Mouse (Mus musculus) ES-E14 (cell line): ENCODE data around the gene Ano7. TPM values are rescaled to one million over a fixed set of nuclear protein-coding genes. Genes with fewer than 3 reads are reported as not detected.
A peak's percentile ranks its signal among the peaks of the same experiment; 100 is the strongest.

Source experiments
- DNase-seq: peaks from one replicate; pipeline ENCODE4 v3.0.0-alpha.2; 2013; ENCODE audit warnings: low read depth, low spot score
- H3K27ac ChIP-seq: 2 replicates; pipeline ENCODE4 v1.5.1; 2012; ENCODE audit warnings: low read depth, mild to moderate bottlenecking, low read length, moderate library complexity, mixed read lengths; ENCODE audit not compliant: poor library complexity, insufficient read depth, severe bottlenecking
- H3K36me3 ChIP-seq: 2 replicates; pipeline ENCODE4 v1.6.1; 2012; ENCODE audit warnings: mild to moderate bottlenecking, low read length, moderate library complexity, mixed read lengths; ENCODE audit not compliant: control insufficient read depth, poor library complexity, insufficient read depth, severe bottlenecking
- H3K4me1 ChIP-seq, 2 experiments: fragments of 150-350 bp in 1 of 2; sonication (generic) in 1 of 2; 2 replicates each; pipeline ENCODE4 v1.6.1; 2012; ENCODE audit warnings: low read length in 2 of 2, mild to moderate bottlenecking in 1 of 2, mixed read lengths in 1 of 2; ENCODE audit not compliant: control insufficient read depth in 2 of 2, insufficient read depth in 2 of 2, poor library complexity in 1 of 2
- H3K4me3 ChIP-seq, 2 experiments: fragments of 150-350 bp in 1 of 2; sonication (generic) in 1 of 2; 2 replicates each; pipeline ENCODE4 v1.5.1; 2012; ENCODE audit warnings: low read length in 2 of 2, low read depth in 1 of 2, mild to moderate bottlenecking in 1 of 2, mixed read lengths in 1 of 2; ENCODE audit not compliant: insufficient read depth in 1 of 2, poor library complexity in 1 of 2, severe bottlenecking in 1 of 2
- H3K9ac ChIP-seq: 2 replicates; pipeline ENCODE4 v1.6.1; 2012; ENCODE audit warnings: low read depth, mild to moderate bottlenecking, low read length, mixed read lengths; ENCODE audit not compliant: poor library complexity, insufficient read depth, severe bottlenecking
- H3K9me3 ChIP-seq: fragments of 150-350 bp; sonication (generic); 2 replicates; pipeline ENCODE4 v1.6.1; 2012; ENCODE audit warnings: low read depth, mild to moderate bottlenecking, low read length; ENCODE audit not compliant: control insufficient read depth, insufficient read depth
- CHD2 ChIP-seq: IDR thresholded peaks from 2 replicates; pipeline ENCODE4 v1.6.1; 2014; ENCODE audit warnings: mild to moderate bottlenecking, low read depth, low read length, inconsistent platforms
- HCFC1 ChIP-seq: IDR thresholded peaks from 2 replicates; pipeline ENCODE4 v1.6.1; 2012; ENCODE audit warnings: low read length, inconsistent platforms, borderline replicate concordance; ENCODE audit not compliant: insufficient read depth
- MAFK ChIP-seq: IDR thresholded peaks from 2 replicates; pipeline ENCODE4 v1.6.1; 2014; ENCODE audit warnings: mild to moderate bottlenecking, low read depth, low read length, inconsistent platforms; ENCODE audit not compliant: insufficient read depth
- ZC3H11A ChIP-seq: IDR thresholded peaks from 2 replicates; pipeline ENCODE4 v1.6.1; 2012; ENCODE audit warnings: low read depth, mild to moderate bottlenecking, inconsistent platforms, low read length, borderline replicate concordance
- ZNF384 ChIP-seq: IDR thresholded peaks from 2 replicates; pipeline ENCODE4 v1.6.1; 2012; ENCODE audit warnings: low read depth, low read length, inconsistent platforms
- in situ Hi-C, 2 experiments: fragments of 600-800 bp; cut with MboI; formaldehyde crosslinking; loops; one replicate each; pipeline ENCODE4 v1.15.1; 2025; ENCODE audit warnings: low sequenced_read_pairs in 2 of 2, inconsistent platforms in 1 of 2; ENCODE audit not compliant: unreplicated experiment in 2 of 2
- total RNA-seq: library from RNA; depleted of rRNA; stranded (reverse); fragments of 300-350 nt; gene quantifications from 2 replicates; pipeline ENCODE4 v1.2.3, GENCODE M21; 2012

The Ano7 gene
- total RNA-seq, 1 experiment, result 0.13 TPM

DNA sequence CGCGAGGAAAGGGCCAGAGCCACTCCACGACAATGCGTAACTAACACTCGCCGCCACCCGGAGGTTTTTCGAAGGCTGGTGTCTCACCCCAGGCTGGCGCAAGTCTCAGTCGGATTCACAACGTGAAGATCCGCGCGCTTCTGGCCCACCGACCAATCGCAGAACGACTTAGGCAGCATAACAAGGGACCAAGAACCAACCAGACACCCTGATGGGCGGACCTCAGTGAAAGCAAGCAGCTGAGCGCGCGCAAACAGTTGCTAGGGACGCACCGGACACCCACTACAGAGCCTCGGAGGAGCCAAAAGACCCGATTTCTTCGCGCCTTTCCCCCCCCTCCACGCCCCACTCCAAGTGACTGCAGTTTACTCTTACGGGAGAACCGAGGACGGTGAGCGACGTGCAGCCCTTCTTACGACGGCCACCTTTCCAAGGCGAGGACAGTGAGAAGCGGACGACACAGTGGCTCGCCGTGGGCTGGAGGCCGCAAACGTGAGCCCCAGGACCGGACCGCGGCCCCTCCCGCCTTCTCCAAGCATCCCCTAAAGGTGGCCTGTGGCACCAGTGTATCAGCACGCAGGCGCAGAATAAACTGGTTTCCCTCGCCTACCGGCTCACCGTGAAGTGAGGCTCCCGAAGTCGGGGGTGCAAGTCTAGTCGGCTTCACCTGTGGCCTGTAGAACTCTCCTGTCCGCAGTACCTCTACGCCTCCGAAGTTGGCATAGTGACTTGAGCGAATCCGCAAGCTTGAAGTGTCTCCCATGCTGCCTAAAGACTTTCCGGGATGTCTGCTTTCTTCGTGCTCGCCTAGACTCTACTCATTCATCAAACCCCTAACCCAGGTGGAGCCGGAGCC is 30.9 kb upstream of the Ano7 start, which contains the start of the genes Ppp1r7 and Pask:
Gene Ppp1r7, plus strand, starts transcription at position 207 of the 856 bp plus-strand sequence.
Gene Pask, minus strand, starts transcription at position 835 of the 856 bp plus-strand sequence.
- Histone ChIP-seq H3K9me3 (no peaks in the 10 kb centered on the region), H3K36me3 (peaks cover 6% of the 10 kb centered on the region; the same call in 1 of the 2 replicates), H3K4me3 (peak within 1 kb of the TSS; percentile 82 to 99), H3K4me1 (peaks cover 0 to 2% of the 10 kb centered on the region in 2 experiments; a peak in 1 of 4 replicates), H3K27ac (no peak within 1 kb of the TSS), H3K9ac (peak within 1 kb of the TSS; percentile 94)
- in situ Hi-C loops, result no loop called here
- TF ChIP-seq CHD2 (0 out of 2 replicates have a peak, but pooled peaks have one; percentile 11), ZNF384 (no peak), HCFC1 (peak; percentile 83)
- DNase-seq, result peak; percentile 94

DNA sequence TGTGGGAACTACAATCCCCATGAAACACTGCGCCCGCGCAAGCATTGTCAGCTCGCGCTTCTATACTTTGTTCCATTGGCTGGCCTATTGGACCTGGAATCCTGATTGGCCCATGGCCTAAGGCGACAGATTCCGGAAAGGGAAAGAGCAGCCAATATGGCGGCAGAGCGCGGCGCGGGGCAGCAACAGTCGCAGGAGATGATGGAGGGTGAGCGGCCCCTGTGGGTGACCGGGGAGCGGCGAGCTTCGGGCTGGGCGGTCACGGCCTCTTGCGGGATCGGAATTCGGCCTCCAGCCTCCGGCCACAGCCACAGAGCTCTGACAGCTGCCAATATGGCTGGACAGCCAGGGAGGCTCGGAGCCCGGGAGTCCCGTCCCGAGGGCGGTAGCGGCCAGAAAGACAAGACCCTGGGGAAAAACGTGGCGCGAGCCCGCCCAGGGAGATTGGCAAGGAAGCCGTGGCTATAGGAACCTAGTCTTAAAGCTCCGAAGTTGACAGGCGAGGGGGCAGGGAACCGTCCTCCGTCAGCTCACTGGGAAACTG is 30.2 kb upstream of the Ano7 start:
- Histone ChIP-seq H3K27ac (no peak overlapping the region), H3K4me1 (peaks cover 0 to 2% of the 10 kb centered on the region in 2 experiments; a peak in 1 of 4 replicates)

DNA sequence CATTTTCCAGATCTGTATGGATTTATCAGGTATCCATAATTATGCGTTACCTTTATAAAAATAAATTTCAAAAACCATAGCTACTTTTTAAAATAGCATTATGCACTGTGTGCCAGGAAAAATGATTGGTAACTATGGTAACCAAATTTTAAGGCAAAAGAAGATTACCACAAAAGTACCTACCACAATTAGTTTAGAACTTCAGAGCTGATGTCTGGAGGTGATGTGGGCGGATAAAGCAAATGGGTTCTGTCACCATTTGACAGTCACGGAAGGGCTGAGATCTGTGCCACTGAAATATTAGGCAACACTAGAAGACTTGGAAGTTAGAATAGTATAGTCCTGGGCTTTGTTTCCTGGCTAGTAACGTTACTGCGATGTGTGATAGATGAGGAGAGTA is 26.6 kb upstream of the Ano7 start:
- Histone ChIP-seq H3K9ac (no peak overlapping the region), H3K36me3 (peaks cover 20% of the 10 kb centered on the region; the same call in 1 of the 2 replicates)
- DNase-seq, result no peak

More for the DNA sequence above, 30.2 kb upstream of the Ano7 start:
- Histone ChIP-seq H3K4me3 (peak overlapping the region; percentile 76 to 99), H3K9ac (peak overlapping the region; percentile 94), H3K9me3 (no peaks in the 10 kb centered on the region), H3K36me3 (peaks cover 6% of the 10 kb centered on the region; the same call in 1 of the 2 replicates)
- TF ChIP-seq ZC3H11A (no peak), HCFC1 (peak; percentile 92), CHD2 (peak; percentile 51; the same call in 1 of the 2 replicates), MAFK (no peak), ZNF384 (no peak)
- in situ Hi-C loops, result no loop called here
- peak; percentile 95 for DNase-seq

DNA sequence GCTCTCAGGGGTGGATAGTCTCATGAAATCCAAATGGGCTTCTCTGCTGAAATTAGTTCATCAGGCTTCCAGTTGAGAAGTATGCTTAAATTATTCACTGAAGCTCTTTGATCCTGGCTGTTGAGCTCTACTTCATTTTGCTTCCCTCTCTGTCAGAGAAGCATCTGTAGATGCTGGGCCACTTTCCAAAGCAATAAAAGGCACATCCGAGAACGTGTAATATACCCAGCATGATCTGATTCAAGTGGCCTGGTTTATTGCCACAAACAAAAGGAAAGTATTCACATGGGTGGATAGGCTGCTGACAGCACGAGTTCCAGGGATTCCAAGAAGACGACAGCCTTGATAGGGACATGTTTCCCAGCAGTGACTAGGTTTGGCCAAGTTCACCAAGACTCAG is 24.0 kb upstream of the Ano7 start:
- DNase-seq, result no peak
- in situ Hi-C loops, result no loop called here
- no peak overlapping the region for H3K27ac ChIP-seq
- no peak overlapping the region for H3K4me3 ChIP-seq
- TF ChIP-seq ZNF384 (no peak), ZC3H11A (no peak), CHD2 (no peak), HCFC1 (no peak), MAFK (no peak)
- H3K36me3 ChIP-seq, result peaks cover 29% of the 10 kb centered on the region
- H3K4me1 ChIP-seq, result no peaks in the 10 kb centered on the region
- H3K9me3 ChIP-seq, result no peaks in the 10 kb centered on the region
- H3K9ac ChIP-seq, result no peak overlapping the region

More for the DNA sequence above, 26.6 kb upstream of the Ano7 start:
- TF ChIP-seq CHD2, result no peak
- no peak for TF ChIP-seq MAFK
- TF ChIP-seq ZNF384, result no peak
- no peak for TF ChIP-seq HCFC1
- TF ChIP-seq ZC3H11A, result no peak
- peaks cover 0 to 2% of the 10 kb centered on the region in 2 experiments; a peak in 1 of 4 replicates for H3K4me1 ChIP-seq
- no peak overlapping the region for H3K27ac ChIP-seq
- no peaks in the 10 kb centered on the region for H3K9me3 ChIP-seq
- H3K4me3 ChIP-seq, result no peak overlapping the region
- in situ Hi-C loops, result no loop called here
